Mouse (Mus musculus) CH12.LX (cell line): ENCODE results near the gene Gm3106. TPM values are rescaled to one million over a fixed set of nuclear protein-coding genes. Genes with fewer than 3 reads are reported as not detected.
"Not testable (repeated sequence)": the region's sequence is repeated elsewhere in the genome, so short reads cannot be mapped to it uniquely, and the experiment has no call there.

ENCODE experiments used
- DNase-seq: peaks from one replicate; pipeline ENCODE4 v3.0.0-alpha.2; 2013; ENCODE audit errors: extremely low read depth
- H3K27ac ChIP-seq: 2 replicates; pipeline ENCODE4 v1.5.1; 2012; ENCODE audit warnings: low read depth, mild to moderate bottlenecking, control low read depth, moderate library complexity; ENCODE audit not compliant: insufficient read depth
- H3K27me3 ChIP-seq: replicated peaks from 2 replicates; pipeline ENCODE3; 2012; ENCODE audit warnings: inconsistent platforms
- H3K36me3 ChIP-seq, 2 experiments: replicated peaks in 1 of 2; 2 replicates each; pipeline versions ENCODE3 to v1.6.1; 2012; ENCODE audit warnings: inconsistent platforms in 1 of 2, low read length in 1 of 2, mild to moderate bottlenecking in 1 of 2, mixed read lengths in 1 of 2, moderate library complexity in 1 of 2; ENCODE audit not compliant: control insufficient read depth in 1 of 2, insufficient read depth in 1 of 2
- H3K4me1 ChIP-seq, 2 experiments: 2 replicates each; pipeline ENCODE4 v1.6.1; 2012; ENCODE audit warnings: inconsistent platforms in 1 of 2, moderate library complexity in 1 of 2; ENCODE audit not compliant: insufficient read depth in 2 of 2, control insufficient read depth in 1 of 2
- H3K4me2 ChIP-seq: 2 replicates; pipeline ENCODE4 v1.6.1; 2012; ENCODE audit warnings: low read depth, mild to moderate bottlenecking, control low read depth; ENCODE audit not compliant: poor library complexity, insufficient read depth, severe bottlenecking
- H3K4me3 ChIP-seq, 3 experiments: fragments of 150-350 bp in 1 of 3; sonication (generic) in 1 of 3; replicated peaks in 1 of 3; 2 replicates each; pipeline versions ENCODE3 to v1.5.1; 2011 to 2012; ENCODE audit warnings: low read depth in 2 of 3, low read length in 2 of 3, mild to moderate bottlenecking in 2 of 3, moderate library complexity in 2 of 3, control low read depth in 1 of 3, improper control_type of control experiment in 1 of 3, inconsistent platforms in 1 of 3, mixed read lengths in 1 of 3; ENCODE audit not compliant: poor library complexity in 1 of 3
- H3K79me2 ChIP-seq: replicated peaks from 2 replicates; pipeline ENCODE4 v1.6.1; 2012; ENCODE audit warnings: mild to moderate bottlenecking, moderate library complexity; ENCODE audit not compliant: control insufficient read depth, poor library complexity, insufficient read depth, severe bottlenecking; ENCODE audit errors: extremely low read depth
- H3K9ac ChIP-seq: 2 replicates; pipeline ENCODE4 v1.6.1; 2012; ENCODE audit warnings: low read depth, mild to moderate bottlenecking, control low read depth, moderate library complexity; ENCODE audit not compliant: insufficient read depth
- H3K9me3 ChIP-seq: replicated peaks from 2 replicates; pipeline ENCODE3; 2012; ENCODE audit warnings: low read length, inconsistent platforms, mixed read lengths
- dilution Hi-C: fragments of 300-500 bp; cut with MboI; formaldehyde crosslinking; loops from 2 replicates; pipeline ENCODE4 v1.14.3; 2020; ENCODE audit warnings: low sequenced_read_pairs; ENCODE audit not compliant: extremely low pct_unique_long_range_greater_than_20kb, extremely low pct_ligation_motif_present
- in situ Hi-C: fragments of 300-500 bp; cut with MboI; formaldehyde crosslinking; loops from 3 replicates; pipeline ENCODE4 v1.14.3; 2019; ENCODE audit warnings: low sequenced_read_pairs, low pct_ligation_motif_present, low pct_unique_long_range_greater_than_20kb, mixed read lengths
- polyA plus RNA-seq: library from polyadenylated mRNA; unstranded; fragments of >175 nt; gene quantifications from 2 replicates; pipeline ENCODE4 v1.2.1, GENCODE M21; 2012; ENCODE audit warnings: low read depth; ENCODE audit not compliant: insufficient read length
- total RNA-seq, 2 experiments: library from RNA; depleted of rRNA; stranded (reverse); fragments of 300-350 nt in 1 of 2; fragments of >200 nt in 1 of 2; gene quantifications; 2 replicates each; pipeline ENCODE4 v1.2.3; 2012 to 2014

Gm3106 gene
- total RNA-seq (2012; rRNA removed) (not detected in 2 replicates), total RNA-seq (2014; rRNA removed) (not detected in 2 replicates), polyA plus RNA-seq (not detected in 2 replicates)

- H3K36me3 ChIP-seq, dilution Hi-C loops, H3K4me3 ChIP-seq, in situ Hi-C loops, H3K27me3 ChIP-seq, DNase-seq, H3K79me2 ChIP-seq, H3K4me1 ChIP-seq, H3K9ac ChIP-seq, H3K4me2 ChIP-seq, H3K27ac ChIP-seq, H3K9me3 ChIP-seq: not testable (repeated sequence)
Observed at GRCm38 (mm10) chr5:94217705-94218104, at the start of gene Gm3106. Gm3106 (plus strand) TSS chr5:94218005.

Other genes with a start within 250 kb of the Gm3106 start
- gene BC061212, start 147.5 kb upstream of the Gm3106 start, total RNA-seq (2012; rRNA removed), result not detected in 2 replicates
- not detected in 2 replicates for gene BC061212, start 147.5 kb upstream of the Gm3106 start, total RNA-seq (2014; rRNA removed)
- gene BC061212, start 147.5 kb upstream of the Gm3106 start, polyA plus RNA-seq, result not detected in 2 replicates
- not detected in 2 replicates for gene Gm6351, start 141.6 kb upstream of the Gm3106 start, total RNA-seq (2012; rRNA removed)
- not detected in 2 replicates for gene Gm6351, start 141.6 kb upstream of the Gm3106 start, total RNA-seq (2014; rRNA removed)
- gene Gm6351, start 141.6 kb upstream of the Gm3106 start, polyA plus RNA-seq, result not detected in 2 replicates
- gene A430089I19Rik, start 88.8 kb downstream of the Gm3106 start, total RNA-seq (2012; rRNA removed), result not detected in 2 replicates
- gene A430089I19Rik, start 88.8 kb downstream of the Gm3106 start, total RNA-seq (2014; rRNA removed), result not detected in 2 replicates
- not detected in 2 replicates for gene A430089I19Rik, start 88.8 kb downstream of the Gm3106 start, polyA plus RNA-seq
- not detected in 2 replicates for gene Gm6502, start 96.4 kb downstream of the Gm3106 start, total RNA-seq (2012; rRNA removed)
- not detected in 2 replicates for gene Gm6502, start 96.4 kb downstream of the Gm3106 start, total RNA-seq (2014; rRNA removed)
- gene Gm6502, start 96.4 kb downstream of the Gm3106 start, polyA plus RNA-seq, result not detected in 2 replicates
- gene AA792892, start 121.7 kb downstream of the Gm3106 start, total RNA-seq (2012; rRNA removed), result not detected in 2 replicates
- gene AA792892, start 121.7 kb downstream of the Gm3106 start, total RNA-seq (2014; rRNA removed), result not detected in 2 replicates
- not detected in 2 replicates for gene AA792892, start 121.7 kb downstream of the Gm3106 start, polyA plus RNA-seq
- not detected in 2 replicates for gene Gm7682, start 227.8 kb downstream of the Gm3106 start, total RNA-seq (2012; rRNA removed)
- gene Gm7682, start 227.8 kb downstream of the Gm3106 start, total RNA-seq (2014; rRNA removed), result not detected in 2 replicates
- gene Gm7682, start 227.8 kb downstream of the Gm3106 start, polyA plus RNA-seq, result not detected in 2 replicates